Mouse (Mus musculus) neural tube, embryonic 10.5 days (tissue): ENCODE results near the gene Elmsan1.

ENCODE experiments used
- DNase-seq: peaks from one replicate; pipeline ENCODE4 v3.0.0-alpha.2; 2017; ENCODE audit warnings: low spot score; ENCODE audit errors: extremely low spot score

Gene Elmsan1

DNA sequence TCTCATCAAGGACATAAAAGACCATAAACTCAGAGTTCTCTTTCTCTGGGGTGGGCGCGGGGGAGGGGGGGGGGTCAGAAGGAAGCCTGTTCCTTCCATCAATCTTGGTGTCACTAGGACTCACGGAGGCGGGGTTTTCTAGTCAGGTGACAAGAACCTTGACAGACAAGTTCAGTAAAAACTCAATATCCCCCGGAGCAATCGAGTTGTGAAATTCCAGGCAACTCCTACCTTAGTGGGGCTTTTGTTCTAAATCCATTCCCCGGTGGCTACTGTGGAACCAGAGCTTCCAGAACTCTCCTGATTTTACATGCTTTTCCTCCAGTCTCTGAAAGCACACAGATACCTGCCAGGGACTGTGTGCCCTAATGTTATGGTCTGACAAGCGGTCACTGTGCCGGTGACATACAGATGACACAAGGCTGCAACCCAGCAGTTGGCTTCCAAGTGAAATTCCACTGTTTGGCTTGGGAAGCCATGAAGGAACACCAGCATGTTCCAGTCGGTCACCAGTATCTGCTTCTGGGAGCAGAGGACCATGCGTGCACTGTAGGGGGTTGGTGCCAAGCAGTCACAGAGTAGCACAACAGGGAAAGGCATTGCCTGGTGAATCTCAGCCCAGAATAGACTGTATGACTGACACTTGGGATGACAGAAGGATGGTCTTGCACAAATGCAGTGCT is 2.8 kb downstream of the Elmsan1 start:
- no peak for DNase-seq

DNA sequence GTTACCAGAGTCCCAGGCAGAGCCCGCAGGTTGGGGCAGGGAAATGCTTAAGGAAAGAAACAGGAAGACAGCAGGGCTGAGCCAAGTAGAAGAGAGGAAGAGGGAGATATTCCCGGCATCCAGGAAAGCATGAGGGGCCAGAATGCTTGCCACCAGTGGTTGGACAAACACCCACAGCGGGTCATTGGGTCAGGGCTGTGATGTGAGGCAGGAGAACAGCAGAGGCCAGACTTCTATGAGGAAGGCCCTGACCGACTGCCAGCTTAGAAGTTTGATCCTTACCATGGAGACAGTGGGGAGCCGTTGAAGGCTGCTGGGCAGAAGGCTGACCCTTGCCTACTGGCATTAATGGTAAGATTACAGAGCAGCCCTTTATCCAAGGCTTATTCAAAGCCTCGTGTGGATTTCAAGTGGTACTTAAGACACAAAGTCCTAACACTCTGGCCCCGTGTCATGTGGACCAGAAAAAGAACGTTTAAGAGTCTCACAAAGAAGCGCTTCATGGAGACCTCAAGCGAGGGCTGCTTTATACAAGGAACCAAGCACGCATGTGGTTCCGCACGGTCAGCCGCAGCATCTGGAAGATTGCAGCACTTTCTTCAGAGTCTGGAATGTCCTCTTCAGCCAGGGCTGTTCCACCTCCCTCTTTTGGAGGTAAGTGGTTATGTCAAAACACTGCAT is 4.0 kb downstream of the Elmsan1 start:
- no peak for DNase-seq

DNA sequence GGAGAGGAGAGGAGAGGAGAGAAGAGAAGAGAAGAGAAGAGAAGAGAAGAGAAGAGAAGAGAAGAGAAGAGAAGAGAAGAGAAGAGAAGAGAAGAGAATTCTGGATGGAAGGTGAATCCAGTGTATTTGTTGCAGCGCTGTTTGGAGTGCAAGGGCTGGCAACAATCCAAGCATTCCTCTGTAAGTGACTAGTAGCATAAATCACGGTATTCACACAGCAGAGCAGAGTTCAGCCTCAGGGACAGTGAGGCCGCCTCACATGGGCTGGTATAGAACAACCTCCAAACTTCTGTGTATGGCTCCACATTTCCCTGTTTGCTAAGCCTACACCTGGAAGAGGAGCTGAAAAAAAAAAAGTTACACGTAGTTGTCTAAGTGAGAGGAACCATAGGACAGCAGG is 6.4 kb downstream of the Elmsan1 start:
- DNase-seq, result no peak

DNA sequence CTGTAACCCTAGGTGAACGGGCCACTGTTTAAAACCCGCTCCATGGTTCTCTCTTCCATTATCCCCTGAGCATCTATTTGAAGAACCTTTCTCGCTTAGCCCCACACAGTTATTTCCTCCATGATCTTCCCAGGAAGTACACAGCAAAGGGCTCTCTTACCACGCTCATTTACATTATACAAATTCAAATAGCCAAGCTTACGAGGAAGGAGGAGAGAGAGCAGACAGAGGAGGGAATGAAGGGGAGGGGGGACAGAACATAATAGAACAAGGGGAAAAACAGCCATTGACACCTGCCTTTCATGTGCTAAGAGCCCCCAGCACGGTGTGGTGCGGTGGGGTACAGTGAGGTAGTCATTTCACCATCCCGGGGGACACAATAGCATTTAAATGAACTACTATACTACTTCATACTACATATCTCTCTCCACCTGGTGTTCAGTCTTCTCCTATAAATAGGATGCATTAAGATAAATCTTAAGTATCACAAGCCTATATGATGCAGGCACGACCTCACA is 7.6 kb downstream of the Elmsan1 start:
- DNase-seq, result no peak

DNA sequence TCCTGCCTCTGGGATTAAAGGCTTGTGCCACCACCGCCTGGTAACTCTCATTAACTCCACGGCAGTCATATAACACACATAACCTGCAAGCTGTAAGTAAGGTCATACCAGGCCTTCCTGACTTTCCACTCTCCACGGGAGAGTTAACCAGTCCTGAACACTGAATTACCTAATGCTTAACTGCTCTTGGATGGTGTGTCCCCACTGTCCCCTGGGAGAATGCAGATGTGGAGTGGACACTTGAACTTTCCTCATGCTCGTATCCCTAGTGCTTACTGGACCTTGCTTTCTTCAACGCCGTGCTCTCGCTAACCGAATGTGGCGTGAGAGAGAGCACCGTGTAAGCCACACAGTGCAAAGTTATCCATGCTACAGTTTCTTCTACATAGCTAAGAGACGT is 8.4 kb downstream of the Elmsan1 start:
- no peak for DNase-seq

DNA sequence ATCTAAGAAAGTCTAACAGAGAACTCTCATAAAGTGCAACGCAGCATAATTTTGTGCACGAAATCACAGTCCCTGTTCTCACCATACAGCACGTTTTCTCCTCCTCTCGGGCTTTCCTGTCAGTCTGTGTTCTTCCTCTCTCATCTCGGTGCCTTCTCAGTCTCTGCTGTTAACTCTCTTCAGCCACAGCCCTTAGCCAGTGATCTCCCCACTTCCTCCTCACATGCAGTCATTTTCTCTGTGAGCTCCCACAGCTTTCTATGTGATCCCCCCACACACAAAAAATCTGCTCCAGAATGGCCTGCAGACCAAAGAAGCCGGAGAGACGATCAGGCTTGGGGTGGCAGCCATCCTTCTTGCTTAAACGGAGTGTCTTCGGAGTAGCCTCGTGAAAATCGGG is 9.6 kb downstream of the Elmsan1 start:
- no peak for DNase-seq

DNA sequence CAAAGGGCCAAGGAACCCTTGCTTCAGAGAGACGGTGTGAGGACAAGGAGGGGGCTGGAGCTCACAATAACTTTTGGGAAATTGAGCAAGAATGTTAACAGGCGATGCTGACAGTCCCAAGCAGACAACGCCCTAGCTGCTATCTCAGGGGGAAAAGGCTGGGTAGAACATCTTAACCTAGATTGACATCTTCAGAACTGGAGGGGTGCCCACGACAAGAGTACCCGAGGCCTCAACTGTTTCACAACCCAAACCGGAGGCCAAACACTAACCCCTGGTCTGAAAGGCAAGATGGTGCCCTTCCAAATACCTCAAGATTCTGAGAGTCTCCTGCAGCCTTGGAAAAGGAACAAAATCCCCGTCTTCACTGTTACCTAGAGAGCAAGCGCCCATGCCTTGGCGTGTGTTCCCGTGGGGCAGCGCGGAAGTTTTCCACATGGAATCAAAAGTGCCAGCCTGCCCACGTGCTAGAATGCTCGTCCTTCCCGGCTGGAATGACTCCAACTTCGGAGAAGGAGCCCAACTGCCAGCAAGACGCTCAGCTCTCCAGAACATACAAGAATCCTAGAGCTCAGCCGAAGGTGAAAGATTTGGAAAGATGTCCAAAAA is 11.4 kb downstream of the Elmsan1 start:
- DNase-seq, result no peak

DNA sequence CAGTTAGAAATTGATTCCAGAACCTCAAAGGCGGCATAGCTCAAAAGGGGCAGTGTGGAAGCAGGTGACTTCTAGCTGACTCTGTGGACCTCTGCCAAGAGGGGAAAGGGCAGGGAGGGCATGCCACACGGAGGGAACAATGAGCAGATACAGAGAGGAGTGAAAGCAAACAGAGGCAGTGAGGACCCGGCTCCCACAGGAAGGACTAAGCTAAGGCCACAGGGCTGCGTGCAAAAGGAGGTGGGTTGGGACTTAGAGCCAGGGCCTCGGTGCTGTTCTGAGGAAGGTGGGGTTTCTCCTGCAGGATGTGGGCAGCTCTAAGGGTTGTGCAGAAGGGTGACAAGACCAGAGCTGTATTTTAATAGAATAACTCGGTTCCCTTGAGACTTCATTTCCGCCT is 12.2 kb downstream of the Elmsan1 start:
- DNase-seq, result no peak

DNA sequence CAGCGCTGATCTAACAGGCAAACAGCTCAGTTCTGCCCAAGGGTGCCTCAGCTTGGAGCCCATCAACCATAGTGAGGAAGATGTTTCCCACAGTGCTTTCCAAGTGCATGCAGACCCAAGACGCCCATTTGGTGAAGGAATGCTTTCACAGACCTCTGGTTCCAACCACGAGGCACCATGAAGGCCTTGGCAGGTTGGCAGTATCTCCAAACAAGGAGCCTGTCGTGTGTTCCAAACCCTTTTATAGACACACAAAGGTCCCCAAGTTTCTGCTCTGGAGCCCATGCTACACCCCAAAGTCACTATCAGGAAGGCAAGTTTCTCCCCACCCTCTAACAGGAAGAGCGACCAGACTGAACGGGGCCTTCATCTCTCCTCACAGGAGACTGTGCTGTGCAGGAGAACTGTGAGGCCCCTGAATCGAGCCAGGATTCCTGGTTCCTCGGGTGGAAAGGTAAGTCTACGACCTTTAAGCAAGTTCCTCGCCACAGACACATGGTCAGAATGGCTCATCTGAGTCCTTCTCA is 13.0 kb downstream of the Elmsan1 start:
- DNase-seq, result no peak

DNA sequence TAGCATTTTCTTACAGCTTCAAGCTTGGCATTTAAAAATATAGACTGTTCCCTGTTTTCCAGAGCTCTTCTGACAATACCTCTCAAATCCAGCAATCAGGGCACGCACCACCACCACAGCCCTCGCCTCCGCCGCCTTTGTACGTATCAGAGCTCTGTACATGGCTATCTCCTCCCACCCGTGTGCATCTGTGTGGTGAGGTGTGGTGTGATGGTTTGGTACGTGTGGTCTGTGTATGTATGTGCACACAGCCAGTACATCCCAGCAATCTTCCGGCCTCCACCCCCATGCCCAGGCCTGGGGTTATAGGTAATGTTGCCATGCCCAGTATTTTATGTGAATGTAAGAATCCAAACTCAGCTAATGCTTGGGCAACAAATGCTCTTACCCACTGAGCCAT is 14.0 kb downstream of the Elmsan1 start:
- no peak for DNase-seq

DNA sequence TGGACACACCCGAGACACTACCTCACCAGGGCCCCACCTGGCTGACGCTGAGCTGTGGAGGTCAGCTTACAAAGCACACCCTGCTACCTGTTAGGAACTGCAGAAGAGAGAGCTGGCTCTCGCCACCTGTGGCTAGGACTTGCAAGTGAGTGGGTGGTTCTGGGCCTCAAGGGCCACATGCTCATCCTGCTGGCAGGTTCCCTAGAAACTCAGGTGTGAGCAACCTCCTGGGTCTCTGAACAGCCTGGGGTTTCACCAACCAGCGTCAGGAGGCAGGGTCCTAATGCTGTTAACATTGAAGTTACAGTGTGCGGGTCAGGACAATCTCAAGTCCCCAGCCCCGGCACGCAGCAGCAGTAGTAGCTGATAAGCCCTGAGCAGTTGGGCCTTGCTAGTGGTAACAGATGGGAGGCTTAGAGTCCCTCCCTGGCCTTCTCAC is 14.9 kb downstream of the Elmsan1 start:
- DNase-seq, result no peak

DNA sequence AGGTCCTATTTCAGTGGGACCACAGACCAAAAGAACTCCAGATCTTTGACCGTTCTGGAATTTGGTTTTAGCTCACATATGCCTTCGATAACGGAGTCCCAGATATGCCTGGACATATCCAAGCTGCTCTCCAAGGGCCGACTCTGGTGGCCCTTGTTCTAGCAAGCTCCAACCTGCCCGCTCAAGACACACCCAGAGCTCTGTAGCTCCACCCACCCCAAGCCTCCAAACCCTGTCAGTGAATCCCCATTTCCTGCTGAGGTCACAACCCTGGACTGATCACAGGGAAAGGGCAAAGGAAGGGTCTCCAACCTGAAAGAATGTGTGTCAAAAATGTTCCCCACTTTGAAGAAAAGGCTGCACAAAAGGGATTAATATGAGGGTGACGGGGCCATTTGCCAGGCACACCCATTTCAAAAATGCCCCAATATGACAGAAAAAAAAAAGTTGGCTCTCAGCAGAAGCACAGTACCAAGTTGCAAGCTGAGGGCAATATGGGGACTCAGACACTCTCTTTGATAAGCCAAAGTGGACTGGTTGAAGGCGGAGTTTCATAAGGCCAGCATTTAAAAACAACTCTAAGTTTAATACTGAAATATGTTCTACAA is 15.4 kb downstream of the Elmsan1 start:
- DNase-seq, result no peak

DNA sequence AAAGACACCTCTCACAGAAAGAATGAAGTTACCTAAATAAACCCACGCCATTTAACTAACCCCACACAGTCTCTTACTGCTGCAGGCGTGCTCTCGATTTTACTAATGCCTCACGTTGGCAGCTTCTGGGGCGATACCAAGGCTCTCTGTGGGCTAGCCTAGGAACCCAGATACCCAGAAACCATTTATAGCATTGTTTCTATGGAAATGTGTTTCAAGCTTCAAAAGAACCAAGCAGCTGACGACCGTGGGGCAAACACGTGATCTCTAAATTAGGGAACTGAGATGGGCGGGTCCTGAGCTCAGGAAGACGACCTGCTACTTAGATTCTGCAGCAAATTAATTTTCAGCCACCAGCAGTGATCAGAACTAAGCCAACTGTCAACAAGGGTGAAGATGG is 16.1 kb downstream of the Elmsan1 start:
- DNase-seq, result no peak

DNA sequence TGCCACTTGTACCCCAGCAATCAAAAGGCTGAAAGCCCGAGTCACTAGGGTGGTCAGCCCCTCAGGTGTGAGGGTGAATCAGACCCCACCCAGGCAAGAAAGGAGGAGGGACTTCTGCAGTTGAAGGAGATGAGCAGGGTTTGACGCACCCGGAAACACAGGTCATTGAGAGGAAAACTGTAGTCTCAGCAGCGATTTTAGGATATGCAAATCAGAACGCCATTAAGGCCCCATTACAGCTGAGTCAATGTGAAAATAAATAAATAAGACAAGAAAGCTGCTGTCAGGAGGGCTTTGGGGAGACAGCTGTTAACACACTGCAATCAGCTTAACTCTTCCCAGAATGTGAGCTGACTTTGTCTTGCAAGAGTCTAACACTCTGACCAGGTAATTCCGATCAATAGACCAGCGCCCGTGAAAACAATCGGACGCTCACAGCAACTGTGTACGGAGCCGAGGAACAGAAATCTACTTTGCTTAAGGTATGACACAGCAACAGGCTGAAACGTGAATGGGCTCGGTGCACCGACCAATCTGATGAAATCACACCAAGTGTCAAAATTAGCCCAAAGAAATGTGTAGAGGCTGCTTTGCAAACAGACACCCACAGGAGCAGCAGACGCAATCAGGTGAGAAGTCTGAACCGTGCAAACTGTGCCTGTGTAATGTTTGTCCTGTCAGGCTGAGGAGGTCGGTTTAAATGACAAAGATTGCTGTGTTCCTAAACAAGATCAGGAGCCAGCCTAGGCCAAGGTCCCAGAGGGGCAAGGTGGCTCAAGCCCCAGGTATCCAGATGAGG is 16.8 kb downstream of the Elmsan1 start:
- no peak for DNase-seq

DNA sequence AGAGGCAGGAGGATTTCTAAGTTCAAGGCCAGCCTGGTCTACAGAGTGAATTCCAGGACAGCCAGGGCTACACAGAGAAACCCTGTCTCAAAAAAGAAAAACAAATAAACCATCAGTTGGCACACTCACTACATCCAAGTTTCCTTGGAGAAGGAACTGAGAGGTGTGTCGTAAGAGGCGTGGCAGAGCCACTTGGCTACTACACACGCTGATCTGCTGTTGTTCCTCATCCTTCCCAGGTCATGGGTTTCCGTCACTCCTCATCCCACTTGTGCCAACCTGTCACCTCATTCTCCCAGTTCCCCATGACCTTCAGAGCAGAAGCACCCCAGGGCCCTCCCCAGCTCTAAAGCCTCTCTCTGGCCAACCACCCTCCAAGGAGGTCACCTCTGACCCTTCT is 17.5 kb downstream of the Elmsan1 start:
- no peak for DNase-seq

DNA sequence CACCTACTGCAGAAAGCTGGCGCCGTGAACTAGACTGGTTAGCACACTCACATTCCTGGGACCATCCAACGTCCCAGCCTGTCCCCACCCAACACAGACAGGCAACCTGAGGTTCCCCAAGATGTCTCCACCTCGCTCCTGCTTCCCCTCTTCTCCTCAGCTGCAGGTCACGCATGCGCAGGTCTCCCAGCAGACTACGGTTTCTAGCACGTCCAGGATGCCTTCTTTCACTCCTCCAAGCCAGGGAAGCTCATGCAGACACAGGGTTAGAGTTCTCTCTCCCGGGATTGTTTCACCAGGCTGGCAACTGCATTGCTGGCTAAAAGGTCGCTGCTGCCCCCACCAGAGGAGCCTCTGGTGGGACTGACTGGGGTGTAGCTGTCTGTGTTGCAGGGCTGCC is 19.8 kb downstream of the Elmsan1 start:
- no peak for DNase-seq

DNA sequence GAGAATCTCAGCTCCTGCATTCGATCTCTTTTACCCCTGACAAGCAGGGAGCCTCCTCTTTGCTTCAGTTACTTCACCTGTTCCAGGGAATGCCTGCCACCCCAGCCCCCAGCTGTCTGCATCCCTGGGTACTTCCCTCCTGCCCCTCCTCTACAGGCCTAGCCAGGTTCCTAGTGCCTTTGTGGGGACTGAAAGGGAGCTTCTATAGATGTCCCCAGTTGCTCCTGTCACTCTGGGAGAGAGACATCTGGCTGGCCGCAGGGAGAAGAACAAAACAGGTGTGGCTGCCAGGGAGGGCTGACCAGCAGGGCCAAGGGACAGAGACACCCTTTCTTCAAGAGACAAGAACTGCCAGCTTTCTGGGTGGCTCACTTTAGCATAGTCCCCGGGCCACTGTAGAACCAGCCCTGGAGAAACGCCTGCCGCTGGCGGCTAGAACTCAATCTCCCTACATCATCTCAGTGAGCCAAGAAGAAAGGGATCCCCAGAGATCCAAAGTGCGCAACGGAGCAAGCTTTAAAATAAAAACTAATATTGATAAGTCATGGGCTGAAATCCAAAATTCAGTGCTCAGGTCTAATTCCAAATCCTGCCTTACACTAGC is 20.5 kb downstream of the Elmsan1 start:
- no peak for DNase-seq

DNA sequence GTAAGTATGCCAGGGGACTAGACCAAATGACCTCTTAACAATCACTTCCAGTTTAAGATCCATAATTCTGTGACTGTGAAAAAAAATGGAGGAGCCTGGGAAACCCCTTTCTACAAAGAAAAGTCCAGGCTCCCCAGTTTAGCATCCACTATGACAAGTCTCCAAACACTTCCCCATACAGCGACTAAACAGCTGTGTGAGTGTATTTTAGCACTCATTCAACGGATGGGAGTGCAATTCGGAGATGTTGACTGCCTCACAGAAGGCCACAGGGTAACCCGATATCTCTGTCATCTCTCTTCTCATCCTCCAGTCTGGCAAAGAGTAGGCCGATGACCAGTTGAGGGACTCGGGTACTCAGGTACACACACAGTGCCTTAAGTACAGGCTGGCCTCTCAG is 23.5 kb downstream of the Elmsan1 start:
- DNase-seq, result no peak

DNA sequence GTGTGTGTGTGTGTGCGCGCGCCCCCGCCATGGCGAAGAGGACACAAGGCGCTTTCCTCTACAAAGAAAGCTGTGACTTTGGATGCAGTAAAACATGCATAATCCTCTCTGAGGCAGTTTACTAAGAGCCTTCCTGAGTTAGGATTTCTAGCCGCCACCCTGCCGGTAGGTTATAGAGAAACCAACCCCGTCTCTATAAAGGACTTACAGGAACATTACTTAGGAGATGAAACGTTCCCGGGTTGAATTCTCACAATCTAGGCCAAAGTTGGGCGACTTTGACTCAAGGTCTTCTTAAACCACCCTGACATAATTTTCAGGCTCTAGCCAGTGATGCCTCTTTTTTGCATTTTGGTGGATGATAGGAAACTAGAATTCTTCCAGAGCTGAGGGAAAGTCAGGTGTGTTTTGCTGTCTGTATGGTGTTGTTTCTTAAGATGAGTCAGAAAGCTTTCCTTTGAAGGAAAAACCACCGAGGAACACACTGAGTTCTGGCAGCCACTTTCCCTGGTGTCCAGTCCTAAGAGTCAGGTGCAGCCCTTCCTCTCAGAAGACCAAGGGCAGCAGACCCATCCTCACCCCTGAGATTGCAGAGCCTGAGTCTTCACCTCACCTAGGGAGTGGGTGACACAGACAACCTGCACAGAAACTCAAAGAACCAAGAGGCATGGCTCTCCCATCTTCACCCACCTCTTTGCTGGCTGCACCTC is 24.1 kb downstream of the Elmsan1 start:
- no peak for DNase-seq
